Mouse (Mus musculus) hindbrain, embryonic 10.5 days (tissue): ENCODE data around the gene Arpc2. TPM values are rescaled to one million over a fixed set of nuclear protein-coding genes. Genes with fewer than 3 reads are reported as not detected.

Source experiments
- DNase-seq: peaks from one replicate; pipeline ENCODE4 v3.0.0-alpha.2; 2017; ENCODE audit warnings: low spot score
- H3K27ac ChIP-seq: fragments of 300-500 bp; sonication (generic); 2 replicates; pipeline ENCODE4 v1.5.1; 2016; ENCODE audit warnings: mild to moderate bottlenecking, moderate library complexity
- H3K27me3 ChIP-seq: fragments of 300-500 bp; sonication (generic); 2 replicates; pipeline ENCODE4 v1.6.1; 2016; ENCODE audit warnings: mild to moderate bottlenecking; ENCODE audit not compliant: poor library complexity, insufficient read depth, severe bottlenecking
- H3K36me3 ChIP-seq: fragments of 300-500 bp; sonication (generic); 2 replicates; pipeline ENCODE4 v1.6.1; 2016; ENCODE audit warnings: mild to moderate bottlenecking, moderate library complexity
- H3K4me1 ChIP-seq: fragments of 300-500 bp; sonication (generic); replicated peaks from 2 replicates; pipeline ENCODE4 v1.6.1; 2016; ENCODE audit warnings: mild to moderate bottlenecking
- H3K4me3 ChIP-seq: fragments of 300-500 bp; sonication (generic); 2 replicates; pipeline ENCODE4 v1.5.1; 2016; ENCODE audit warnings: mild to moderate bottlenecking, moderate library complexity
- H3K9me3 ChIP-seq: fragments of 300-500 bp; sonication (generic); 2 replicates; pipeline ENCODE4 v1.6.1; 2016; ENCODE audit warnings: mild to moderate bottlenecking, moderate library complexity
- WGBS: fragments of 180-500 bp; shearing (Covaris S2); methylation state at CpG from one replicate; pipeline ENCODE4 v1.1.7; 2016; 5-methylcytosine and 5-hydroxymethylcytosine counted together
- polyA plus RNA-seq: library from polyadenylated mRNA; unstranded; fragments of >200 nt; fragmentation: Nextera tagmentation; extraction: Ambion mirVana; gene quantifications from 2 replicates; pipeline ENCODE4 v1.2.1, GENCODE M21; 2016

Arpc2 gene
- polyA plus RNA-seq, 1 experiment from 2014 or later: 352 TPM

GRCm38 (mm10) chr1:74207906-74208305, 28.0 kb upstream of the Arpc2 start:
- WGBS: 72% methylated on average over 9 of the region's 9 CpGs
- H3K36me3 ChIP-seq: no peaks in the 10 kb centered on the region
- H3K4me3 ChIP-seq: no peak overlapping the region
- no peaks in the 10 kb centered on the region for H3K9me3 ChIP-seq
- no peaks in the 10 kb centered on the region for H3K27me3 ChIP-seq
- no peak overlapping the region for H3K27ac ChIP-seq
- no peak for DNase-seq
- no peaks in the 10 kb centered on the region; the same call in 1 of the 2 replicates for H3K4me1 ChIP-seq

DNA sequence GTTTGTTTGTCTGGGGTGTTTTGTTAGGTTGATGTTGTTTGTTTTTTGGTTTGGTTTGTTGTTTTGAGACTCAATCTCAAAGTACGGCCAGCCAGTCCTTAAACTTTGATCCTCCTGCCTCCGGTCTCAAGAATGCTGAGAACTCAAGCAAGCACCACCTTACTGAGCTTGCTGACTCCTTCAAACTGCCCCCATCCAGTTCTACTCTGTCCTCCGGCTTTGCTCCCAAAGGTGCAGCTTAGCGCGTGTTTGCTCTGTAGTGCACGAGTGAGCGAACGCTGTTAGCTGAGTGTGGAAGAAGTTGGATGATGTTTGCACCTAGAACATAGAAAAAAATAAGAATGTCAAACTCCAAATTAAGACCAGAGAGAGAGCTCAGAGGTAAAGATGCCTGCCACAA, 26.9 kb upstream of the Arpc2 start:
- 90% methylated on average over 8 of the region's 8 CpGs for WGBS
- Histone ChIP-seq H3K27me3 (no peaks in the 10 kb centered on the region), H3K4me1 (no peaks in the 10 kb centered on the region; the same call in 1 of the 2 replicates), H3K36me3 (no peaks in the 10 kb centered on the region), H3K27ac (no peak overlapping the region), H3K9me3 (no peaks in the 10 kb centered on the region), H3K4me3 (no peak overlapping the region)
- DNase-seq: no peak

- WGBS: 91% methylated on average over 7 of the region's 7 CpGs
- Histone ChIP-seq H3K36me3 (no peaks in the 10 kb centered on the region), H3K27ac (no peak overlapping the region), H3K27me3 (no peaks in the 10 kb centered on the region), H3K9me3 (no peaks in the 10 kb centered on the region), H3K4me1 (no peaks in the 10 kb centered on the region), H3K4me3 (no peak overlapping the region)
- no peak for DNase-seq
These were observed 16.0 kb upstream of the Arpc2 start for GRCm38 (mm10) chr1:74219922-74220321.

DNA sequence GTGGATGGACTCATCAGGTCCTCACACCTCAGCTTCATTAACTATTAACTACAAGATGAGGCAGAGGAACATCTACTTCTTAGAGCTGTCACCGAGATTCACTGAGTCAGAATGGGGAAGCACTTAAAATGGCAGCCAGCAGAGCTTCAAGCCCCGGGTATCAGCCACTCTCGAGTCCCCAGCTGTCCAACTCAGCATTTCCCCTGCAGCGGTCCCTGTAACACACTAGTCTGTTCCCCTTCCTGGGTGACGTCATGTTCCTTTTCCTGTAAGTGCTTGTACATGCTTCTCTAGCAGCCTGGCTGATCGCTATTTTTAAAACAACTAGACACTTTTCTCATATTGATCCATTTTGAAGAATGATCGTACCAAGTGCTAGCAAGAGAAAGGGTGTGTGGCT, 8.6 kb upstream of the Arpc2 start:
- WGBS: 87% methylated on average over 7 of the region's 7 CpGs
- Histone ChIP-seq H3K4me1 (no peaks in the 10 kb centered on the region), H3K4me3 (no peak overlapping the region)

DNA sequence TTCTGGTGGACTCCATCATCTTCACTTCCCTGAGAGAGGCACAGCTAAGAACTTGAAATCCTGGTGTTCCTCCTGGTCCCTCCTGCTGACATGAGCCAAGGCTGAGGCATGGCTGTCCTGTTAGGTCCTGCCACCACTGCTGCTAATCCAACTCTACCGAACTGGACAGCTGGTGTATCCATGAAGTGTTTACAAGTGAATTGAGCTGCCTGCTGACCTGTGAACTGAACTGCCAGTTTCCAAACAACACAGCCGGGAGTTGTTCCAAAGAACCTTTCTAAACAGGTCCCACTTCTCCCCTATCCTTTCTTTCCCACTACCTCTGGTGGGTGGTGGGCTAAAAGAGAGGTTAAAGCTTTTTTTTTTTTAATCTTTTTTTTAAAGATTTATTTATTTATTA, 5.9 kb upstream of the Arpc2 start:
- Histone ChIP-seq H3K27me3 (no peaks in the 10 kb centered on the region), H3K27ac (no peak overlapping the region), H3K36me3 (no peaks in the 10 kb centered on the region), H3K9me3 (no peaks in the 10 kb centered on the region), H3K4me3 (no peak overlapping the region), H3K4me1 (no peaks in the 10 kb centered on the region)
- WGBS: 72% methylated on average over 2 of the region's 2 CpGs
- no peak for DNase-seq

More for the DNA sequence above, 8.6 kb upstream of the Arpc2 start:
- Histone ChIP-seq H3K27me3 (no peaks in the 10 kb centered on the region), H3K36me3 (no peaks in the 10 kb centered on the region), H3K27ac (no peak overlapping the region), H3K9me3 (no peaks in the 10 kb centered on the region)
- DNase-seq: no peak

DNA sequence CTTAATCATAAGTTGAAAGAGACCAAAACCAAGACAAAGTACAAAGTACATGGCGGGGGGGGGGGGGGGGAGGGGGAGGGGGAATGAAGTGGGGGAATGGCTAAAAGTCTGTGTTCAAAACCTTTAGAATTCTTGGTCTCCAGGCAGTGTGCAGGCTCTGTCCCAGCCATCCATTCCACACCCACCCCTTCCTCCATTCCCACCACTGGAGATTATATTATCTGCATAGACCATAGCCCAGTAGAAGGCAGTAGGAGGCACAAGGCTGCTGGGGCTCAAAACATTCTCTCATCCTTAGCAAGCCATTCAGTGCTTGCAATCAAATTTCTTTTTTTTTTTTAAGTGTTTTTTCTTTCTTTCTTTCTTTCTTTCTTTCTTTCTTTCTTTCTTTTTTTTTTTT, 4.9 kb upstream of the Arpc2 start:
- Histone ChIP-seq H3K9me3 (no peaks in the 10 kb centered on the region), H3K27me3 (no peaks in the 10 kb centered on the region), H3K27ac (no peak overlapping the region), H3K4me3 (no peak overlapping the region), H3K4me1 (no peaks in the 10 kb centered on the region), H3K36me3 (no peaks in the 10 kb centered on the region)
- WGBS: 40% methylated on average over 1 of the region's 1 CpGs
- DNase-seq: no peak

GRCm38 (mm10) chr1:74236590-74237317, 870 bp downstream of the Arpc2 start:
- DNase-seq: peak; percentile 53
- WGBS: under 1% methylated on average over 57 of the region's 57 CpGs
- H3K36me3 ChIP-seq: no peaks in the 10 kb centered on the region
- no peaks in the 10 kb centered on the region for H3K27me3 ChIP-seq
- peak overlapping the region; percentile 95 for H3K27ac ChIP-seq
- H3K9me3 ChIP-seq: no peaks in the 10 kb centered on the region
- H3K4me3 ChIP-seq: peak overlapping the region; percentile 94
- H3K4me1 ChIP-seq: peaks cover 33% of the 10 kb centered on the region

- no peaks in the 10 kb centered on the region for H3K36me3 ChIP-seq
- DNase-seq: no peak
- no peaks in the 10 kb centered on the region for H3K27me3 ChIP-seq
- peak overlapping the region; percentile 94 for H3K4me3 ChIP-seq
- H3K4me1 ChIP-seq: peaks cover 33% of the 10 kb centered on the region
- no peaks in the 10 kb centered on the region for H3K9me3 ChIP-seq
- H3K27ac ChIP-seq: peak overlapping the region; percentile 95; the same call in 1 of the 2 replicates
- WGBS: 55% methylated on average over 5 of the region's 5 CpGs
These were observed 1.8 kb downstream of the Arpc2 start for GRCm38 (mm10) chr1:74237671-74238070.

DNA sequence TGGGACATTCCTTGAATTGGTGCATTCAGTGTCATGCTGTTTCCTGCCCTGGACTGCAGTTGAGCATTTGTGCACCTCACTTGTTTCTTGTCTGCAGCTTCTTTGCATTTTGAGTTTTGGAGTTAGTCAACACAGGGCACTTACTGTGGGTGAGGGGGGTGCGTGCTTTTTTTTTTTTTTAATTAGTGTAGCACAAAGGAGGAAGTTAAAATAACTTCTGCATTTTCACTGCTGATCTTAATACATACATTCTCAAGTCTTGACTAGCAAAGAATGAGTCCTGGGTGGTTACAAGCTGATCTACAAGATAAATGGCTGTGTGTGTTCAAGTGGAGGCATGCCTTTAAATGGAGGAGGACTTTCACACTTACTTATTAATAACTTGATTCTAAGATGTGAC, 2.3 kb downstream of the Arpc2 start:
- no peaks in the 10 kb centered on the region for H3K27me3 ChIP-seq
- no peak for DNase-seq
- peak overlapping the region; percentile 94 for H3K4me3 ChIP-seq
- H3K9me3 ChIP-seq: no peaks in the 10 kb centered on the region
- 0 out of 2 replicates have a peak, but pooled peaks cover 4% of the 10 kb centered on the region for H3K36me3 ChIP-seq
- peaks cover 33% of the 10 kb centered on the region for H3K4me1 ChIP-seq
- H3K27ac ChIP-seq: no peak overlapping the region
- WGBS: 80% methylated on average over 1 of the region's 1 CpGs

GRCm38 (mm10) chr1:74239162-74239561, 3.3 kb downstream of the Arpc2 start:
- no peaks in the 10 kb centered on the region for H3K27me3 ChIP-seq
- no peak overlapping the region for H3K27ac ChIP-seq
- H3K36me3 ChIP-seq: 0 out of 2 replicates have a peak, but pooled peaks cover 6% of the 10 kb centered on the region
- 83% methylated on average over 7 of the region's 7 CpGs for WGBS
- DNase-seq: no peak
- no peaks in the 10 kb centered on the region for H3K9me3 ChIP-seq
- peaks cover 33% of the 10 kb centered on the region for H3K4me1 ChIP-seq
- no peak overlapping the region for H3K4me3 ChIP-seq

- no peaks in the 10 kb centered on the region for H3K9me3 ChIP-seq
These were observed 3.7 kb downstream of the Arpc2 start for GRCm38 (mm10) chr1:74239618-74240017.

DNA sequence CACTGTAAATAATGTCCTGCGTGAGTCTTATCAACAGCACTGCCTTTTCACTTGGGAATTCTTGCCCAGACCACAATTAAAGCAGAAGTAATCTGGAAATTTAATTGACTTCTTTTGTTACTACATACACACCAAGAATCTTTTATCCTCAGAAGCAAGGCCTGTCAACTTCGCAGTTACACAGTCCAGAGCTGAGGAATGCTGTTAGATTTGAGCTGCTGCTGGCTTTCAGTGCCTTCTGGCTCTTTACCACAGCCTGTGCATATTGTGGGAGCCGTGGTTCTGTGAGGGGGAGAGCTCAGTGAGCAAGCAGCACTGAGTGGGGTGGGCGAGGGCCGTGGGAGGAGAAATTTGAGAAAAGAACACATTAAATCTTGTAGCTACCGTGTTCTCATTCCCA, 4.4 kb downstream of the Arpc2 start:
- Histone ChIP-seq H3K36me3 (0 out of 2 replicates have a peak, but pooled peaks cover 6% of the 10 kb centered on the region), H3K9me3 (no peaks in the 10 kb centered on the region), H3K4me1 (peaks cover 33% of the 10 kb centered on the region), H3K27ac (no peak overlapping the region), H3K4me3 (no peak overlapping the region), H3K27me3 (no peaks in the 10 kb centered on the region)
- DNase-seq: no peak
- 85% methylated on average over 6 of the region's 6 CpGs for WGBS

More at GRCm38 (mm10) chr1:74239618-74240017, 3.7 kb downstream of the Arpc2 start:
- H3K27me3 ChIP-seq: no peaks in the 10 kb centered on the region
- H3K4me1 ChIP-seq: peaks cover 33% of the 10 kb centered on the region
- no peak overlapping the region for H3K4me3 ChIP-seq
- DNase-seq: no peak
- H3K36me3 ChIP-seq: 0 out of 2 replicates have a peak, but pooled peaks cover 6% of the 10 kb centered on the region
- 73% methylated on average over 11 of the region's 11 CpGs for WGBS
- no peak overlapping the region for H3K27ac ChIP-seq

DNA sequence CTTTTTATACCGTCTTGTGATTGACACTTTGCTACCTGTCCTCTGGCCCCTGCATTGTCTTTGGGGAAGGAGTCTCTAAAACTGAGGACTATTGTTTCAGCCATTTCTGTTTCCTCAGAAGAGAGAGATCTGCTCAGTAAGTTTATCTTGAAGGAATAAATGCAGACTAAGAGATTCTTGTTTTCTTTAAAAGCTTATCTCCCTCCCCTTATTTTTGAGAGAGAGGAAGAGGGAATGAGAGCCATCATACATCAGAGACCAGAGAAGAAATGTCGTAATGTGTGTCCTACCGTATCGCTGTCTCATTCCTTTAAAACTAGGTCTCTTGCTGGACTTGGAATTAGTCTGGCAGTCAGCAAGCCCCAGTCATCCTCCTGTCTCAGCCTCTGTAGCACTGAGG, 4.9 kb downstream of the Arpc2 start:
- H3K36me3 ChIP-seq: peaks cover 7% of the 10 kb centered on the region; the same call in 1 of the 2 replicates
- no peak overlapping the region for H3K27ac ChIP-seq
- WGBS: 89% methylated on average over 4 of the region's 4 CpGs
- no peaks in the 10 kb centered on the region for H3K27me3 ChIP-seq
- DNase-seq: no peak
- no peak overlapping the region for H3K4me3 ChIP-seq
- no peaks in the 10 kb centered on the region for H3K9me3 ChIP-seq
- peaks cover 33% of the 10 kb centered on the region for H3K4me1 ChIP-seq
